Mouse (Mus musculus): ENCODE measurements around the gene Bhlha15.

Bhlha15 gene

DNA sequence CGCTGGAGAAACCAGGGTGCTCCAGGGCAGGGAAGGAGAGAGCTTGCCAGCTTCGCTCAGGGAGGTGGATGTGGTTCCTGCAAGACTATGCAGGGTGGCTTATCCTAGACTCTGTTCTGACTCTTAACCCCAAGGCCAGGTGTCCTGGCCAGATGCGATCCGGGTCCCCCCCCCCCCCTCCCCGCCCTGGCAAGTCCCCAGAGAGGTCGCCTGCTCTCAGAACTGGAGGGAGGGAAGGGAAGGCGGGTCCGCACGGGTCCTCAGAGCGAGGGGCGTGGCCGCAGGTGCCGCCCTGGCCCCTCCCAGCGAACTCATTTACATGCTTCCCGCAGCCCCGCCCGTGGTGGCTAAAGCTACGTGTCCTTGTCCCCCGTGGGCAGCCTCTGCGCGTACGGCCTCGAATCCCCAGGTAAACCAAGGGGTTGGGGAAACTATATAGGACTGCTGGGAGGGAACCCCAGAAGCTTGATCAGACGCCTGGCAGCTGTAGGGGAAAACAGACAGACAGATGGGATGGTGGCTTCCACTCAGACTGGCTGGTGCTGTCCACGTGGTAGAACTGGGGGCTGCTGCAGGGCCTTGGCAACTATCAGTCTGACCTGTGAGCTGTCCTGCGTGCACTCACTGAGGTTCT, at the start of gene Bhlha15:
Gene Bhlha15, plus strand, starts transcription at position 337 of the 634 bp plus-strand sequence.
- peak; percentile 55 for DNase-seq

DNA sequence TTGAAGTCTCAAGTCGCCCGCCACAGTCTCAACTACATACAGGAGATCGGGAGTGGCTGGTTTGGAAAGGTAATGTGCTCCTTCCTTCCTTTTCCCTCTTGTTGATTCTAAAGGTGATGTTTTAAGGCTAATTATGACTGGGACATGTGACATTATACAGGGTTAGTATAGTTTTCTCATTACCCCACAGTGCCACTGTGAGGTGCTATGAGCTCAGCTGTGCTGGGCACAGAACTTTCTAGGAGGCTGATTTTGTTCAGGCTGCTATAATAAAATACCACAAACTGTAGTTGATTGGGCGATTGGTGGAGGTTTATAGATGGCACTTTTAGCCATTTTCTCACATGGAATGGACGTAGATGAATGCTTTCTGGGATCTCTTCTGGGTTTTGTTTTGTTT, 46.6 kb upstream of the Bhlha15 start:
- no peak for DNase-seq

GRCm38 (mm10) chr5:144146898-144147297, 43.2 kb upstream of the Bhlha15 start:
- no peak for DNase-seq

DNA sequence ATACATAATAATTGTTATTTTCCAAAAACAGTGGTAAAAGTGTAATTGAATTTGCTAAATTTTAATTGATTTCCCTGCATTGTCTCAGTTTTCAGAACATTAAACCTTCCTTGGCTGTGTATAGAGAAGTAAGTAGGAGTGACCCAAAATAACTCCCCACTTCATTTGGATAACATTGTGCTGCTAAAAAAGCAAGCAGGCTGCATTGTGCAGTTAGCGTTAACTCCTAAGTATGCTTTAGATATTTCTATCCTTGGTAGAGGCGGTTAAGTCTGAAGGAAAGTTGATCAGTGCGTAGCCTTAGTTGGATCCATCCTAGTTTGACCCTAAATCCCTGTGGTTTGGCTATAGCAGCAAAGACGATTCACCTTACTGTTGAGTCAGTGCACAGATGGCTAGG, 40.6 kb upstream of the Bhlha15 start:
- no peak for DNase-seq

DNA sequence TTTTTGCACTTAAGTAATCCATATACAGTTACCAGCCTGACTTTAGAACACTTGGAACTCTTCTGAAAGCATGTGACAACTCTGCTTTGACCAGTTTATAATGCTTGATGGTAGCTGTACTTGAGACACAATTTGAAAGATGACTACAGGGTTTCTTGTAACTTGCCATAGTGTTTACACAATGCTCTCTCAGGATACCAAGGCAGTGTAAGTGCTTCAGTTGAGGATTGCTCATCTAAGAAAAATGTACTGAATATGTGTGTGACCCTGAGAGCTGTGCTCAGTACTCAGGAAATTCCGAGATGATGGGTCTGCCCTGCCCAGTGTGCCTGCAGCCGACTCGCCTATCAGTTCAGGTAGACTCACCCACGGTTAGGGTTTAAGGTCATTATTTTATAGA, 38.8 kb upstream of the Bhlha15 start:
- DNase-seq, result no peak

DNA sequence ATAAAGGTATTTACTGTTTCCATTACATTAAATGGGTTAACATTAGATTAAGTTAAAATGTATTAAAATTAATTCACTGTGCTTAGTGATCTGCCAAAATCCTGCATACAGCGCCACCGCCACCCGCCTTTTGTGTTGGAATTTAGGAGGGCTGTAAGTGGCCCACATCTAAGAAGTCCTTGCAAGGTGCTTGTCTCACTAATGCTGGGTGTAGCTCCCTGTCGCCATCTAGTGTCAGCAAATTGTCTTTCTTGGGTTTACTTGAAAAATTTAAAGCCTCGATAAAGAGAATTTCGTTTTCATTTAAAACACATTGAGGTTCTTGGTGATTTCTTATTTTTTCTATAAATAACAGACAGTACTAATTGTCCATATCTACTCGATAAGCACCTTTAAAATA, 35.6 kb upstream of the Bhlha15 start:
- peak; percentile 68 for DNase-seq

DNA sequence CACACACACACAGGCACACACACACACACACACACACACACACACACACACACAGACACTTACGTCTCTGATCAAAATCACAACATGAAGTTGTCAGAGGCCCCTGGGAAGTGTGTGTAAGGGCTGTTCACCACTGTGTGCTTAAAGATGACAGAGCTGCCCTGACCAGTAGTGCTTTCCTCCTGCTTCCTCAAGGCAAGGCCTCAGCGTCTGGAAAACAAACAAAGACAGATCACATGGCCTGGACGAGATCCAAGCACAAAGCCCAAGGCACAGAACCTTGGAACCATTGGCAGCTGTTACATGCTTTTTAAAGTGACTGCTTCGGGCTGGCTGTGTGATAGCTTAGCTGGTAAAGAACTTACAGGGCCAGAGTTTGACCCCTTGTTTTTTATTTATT, 31.5 kb upstream of the Bhlha15 start:
- DNase-seq, result peak; percentile 47

DNA sequence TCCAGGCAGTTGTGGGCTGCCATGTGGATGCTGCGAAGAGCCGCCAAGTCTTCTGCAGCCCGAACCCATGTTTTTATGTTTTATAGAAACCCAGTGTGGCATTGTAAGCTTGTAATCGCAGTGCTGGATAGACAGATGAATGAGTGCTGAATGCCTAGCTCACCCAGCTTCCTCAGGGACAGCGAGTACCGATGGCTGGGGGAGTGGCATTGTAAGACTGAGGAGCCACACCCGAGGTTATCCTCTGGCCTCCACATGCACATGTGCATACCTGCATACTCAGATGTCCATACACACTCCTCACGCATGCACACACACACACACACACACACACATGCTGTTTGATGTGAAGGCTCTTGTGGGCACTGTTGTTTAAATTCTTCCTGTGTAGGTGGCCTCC, 30.9 kb upstream of the Bhlha15 start:
- no peak for DNase-seq

DNA sequence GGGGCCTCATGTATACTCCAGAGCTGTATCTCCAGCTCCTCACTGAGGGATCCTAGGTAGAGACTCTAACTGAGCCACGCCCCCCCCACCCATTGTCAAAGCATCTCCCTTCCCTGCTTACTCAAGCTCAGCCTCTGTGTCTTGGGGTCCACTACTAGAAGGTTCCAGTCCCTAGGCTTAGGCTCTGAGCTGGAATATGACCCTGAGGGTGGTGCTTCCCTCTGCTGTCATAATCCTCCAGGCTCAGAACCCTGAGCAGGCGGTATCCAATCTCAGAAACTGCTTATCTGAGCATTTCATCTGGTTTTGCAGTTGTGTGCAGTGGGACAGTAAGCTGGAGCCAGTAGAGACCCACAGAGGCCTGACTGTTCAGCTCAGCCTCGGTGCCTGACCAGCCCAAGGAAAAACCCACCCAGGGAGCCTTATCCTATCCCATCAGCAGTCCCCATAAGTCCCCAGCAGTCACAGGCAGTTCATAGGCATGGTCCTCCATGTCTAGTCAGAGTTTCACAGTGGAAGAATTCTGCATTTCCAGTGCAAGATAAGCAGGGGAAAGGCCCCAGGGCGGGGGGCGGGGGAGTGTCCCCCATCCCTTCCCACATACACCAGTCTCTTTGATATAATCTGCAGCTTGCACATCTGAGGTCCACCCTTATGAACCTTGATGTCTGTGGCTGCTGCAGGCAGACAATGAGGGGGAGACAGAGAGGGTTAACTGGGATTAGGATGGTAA, 27.8 kb upstream of the Bhlha15 start:
- no peak for DNase-seq

DNA sequence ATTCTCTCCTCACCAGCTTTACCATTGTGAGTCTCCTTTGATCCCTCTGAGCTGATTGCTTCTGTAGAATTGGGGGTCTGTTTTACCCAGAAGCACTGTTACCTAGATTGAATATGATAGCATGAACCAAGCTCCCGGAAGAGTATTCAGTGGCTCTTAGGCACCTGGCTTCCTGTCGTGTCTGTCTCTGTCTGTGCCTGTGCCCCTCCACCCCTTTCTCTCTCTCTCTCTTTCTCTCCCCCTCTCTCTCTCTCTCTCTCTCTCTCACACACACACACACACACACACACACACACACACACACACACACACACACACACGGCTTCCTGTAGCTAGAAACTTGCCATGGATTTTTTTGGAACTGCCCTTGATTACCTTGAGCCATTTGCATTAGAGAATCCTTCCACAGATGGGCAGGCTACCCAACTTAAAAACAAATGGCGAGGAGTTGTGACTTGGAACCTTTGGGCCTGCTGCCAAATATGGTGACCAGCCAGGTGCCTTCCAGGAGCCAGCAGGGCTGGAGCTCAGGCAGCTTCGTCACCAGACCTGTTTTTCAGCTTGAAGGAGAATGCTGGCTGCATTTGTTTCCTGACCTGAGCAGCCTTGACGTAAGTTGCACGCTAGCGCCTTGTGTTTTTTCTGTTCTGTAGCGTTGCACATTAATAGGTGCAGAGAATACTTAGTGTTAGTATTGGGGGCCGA, 27.1 kb upstream of the Bhlha15 start:
- DNase-seq, result peak; percentile 82

- DNase-seq, result no peak
Measured at GRCm38 (mm10) chr5:144165756-144166155, 24.3 kb upstream of the Bhlha15 start.

- no peak for DNase-seq
Measured at GRCm38 (mm10) chr5:144169275-144169975, 20.7 kb upstream of the Bhlha15 start.

DNA sequence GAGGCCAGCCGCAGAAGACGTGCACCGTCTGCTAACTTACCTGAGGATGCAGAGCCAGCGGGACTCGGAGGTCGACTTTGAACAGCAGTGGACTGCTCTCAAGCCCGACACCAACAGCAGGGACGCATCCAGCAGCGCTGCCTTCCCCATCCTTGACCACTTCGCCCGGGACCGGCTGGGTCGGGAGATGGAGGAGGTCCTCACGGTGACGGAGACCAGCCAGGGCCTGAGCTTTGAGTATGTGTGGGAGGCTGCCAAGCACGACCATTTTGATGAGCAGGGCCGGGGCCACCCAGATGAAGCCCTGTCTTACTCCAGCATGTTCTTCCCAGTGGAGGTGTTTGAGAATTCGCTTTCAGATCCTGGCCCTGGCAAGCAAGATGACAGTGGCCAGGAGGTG, 16.4 kb upstream of the Bhlha15 start:
- no peak for DNase-seq

- DNase-seq, result no peak
Measured at GRCm38 (mm10) chr5:144178216-144178615, 11.9 kb upstream of the Bhlha15 start.

- DNase-seq, result no peak
Measured at GRCm38 (mm10) chr5:144181249-144181648, 8.8 kb upstream of the Bhlha15 start.

GRCm38 (mm10) chr5:144182542-144183247, 7.4 kb upstream of the Bhlha15 start:
- DNase-seq, result no peak

DNA sequence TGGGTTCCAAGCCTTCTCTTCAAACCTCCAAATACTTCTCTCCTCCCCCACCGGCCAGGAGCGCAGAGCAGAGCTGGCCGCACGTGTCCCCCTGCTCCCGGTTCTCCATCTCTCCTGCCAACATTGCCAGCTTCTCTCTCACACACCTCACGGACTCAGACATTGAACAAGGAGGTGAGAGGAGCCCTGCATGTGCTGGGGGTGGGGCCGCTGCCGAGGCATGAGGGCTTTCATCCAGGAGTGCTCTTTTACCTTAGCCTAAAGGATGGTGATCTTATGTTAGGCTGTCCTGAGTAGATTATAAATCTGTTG, 6.9 kb upstream of the Bhlha15 start:
- DNase-seq, result peak; percentile 28

GRCm38 (mm10) chr5:144183647-144184335, 6.3 kb upstream of the Bhlha15 start:
- peak; percentile 54 for DNase-seq

- peak; percentile 56 for DNase-seq
Measured at GRCm38 (mm10) chr5:144184350-144185045, 5.6 kb upstream of the Bhlha15 start.

DNA sequence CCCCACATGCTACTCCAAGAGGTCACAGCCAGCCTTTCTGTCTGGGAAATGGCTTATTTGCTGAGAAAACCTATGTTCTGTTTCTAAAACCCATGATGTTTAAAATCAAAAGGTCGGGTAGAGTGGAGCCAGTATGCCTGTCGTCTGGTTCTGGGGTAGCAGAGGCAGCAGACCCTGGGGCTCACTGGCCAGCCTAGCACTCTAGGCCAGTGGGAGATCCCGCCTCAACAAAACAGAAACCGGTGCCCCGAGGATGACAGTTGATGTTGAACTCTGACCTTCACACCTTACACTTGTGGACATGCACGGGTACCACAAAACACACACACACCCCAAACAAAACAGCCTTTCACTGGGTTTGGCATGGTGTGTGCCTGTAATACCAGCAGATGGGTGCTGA, 1.7 kb upstream of the Bhlha15 start:
- DNase-seq, result no peak

DNA sequence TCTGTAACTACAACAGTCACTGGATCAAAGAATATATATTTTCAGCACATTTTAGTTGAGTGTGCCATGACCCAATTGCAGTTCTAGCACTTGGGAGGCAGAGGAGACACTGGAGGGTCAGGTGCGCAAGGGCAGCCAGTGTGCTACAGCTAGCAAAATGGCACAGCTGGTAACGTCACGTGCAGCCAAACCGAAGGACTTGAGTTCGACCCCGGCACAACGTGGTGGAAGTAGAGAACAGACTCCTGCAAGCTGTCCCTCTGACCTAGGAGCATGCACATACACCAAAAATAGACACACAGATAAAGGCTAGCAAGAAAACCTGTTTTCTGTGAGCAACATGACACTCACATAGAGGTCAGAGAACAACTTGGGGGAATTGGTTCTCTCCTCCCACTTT, 759 bp upstream of the Bhlha15 start:
- no peak for DNase-seq

DNA sequence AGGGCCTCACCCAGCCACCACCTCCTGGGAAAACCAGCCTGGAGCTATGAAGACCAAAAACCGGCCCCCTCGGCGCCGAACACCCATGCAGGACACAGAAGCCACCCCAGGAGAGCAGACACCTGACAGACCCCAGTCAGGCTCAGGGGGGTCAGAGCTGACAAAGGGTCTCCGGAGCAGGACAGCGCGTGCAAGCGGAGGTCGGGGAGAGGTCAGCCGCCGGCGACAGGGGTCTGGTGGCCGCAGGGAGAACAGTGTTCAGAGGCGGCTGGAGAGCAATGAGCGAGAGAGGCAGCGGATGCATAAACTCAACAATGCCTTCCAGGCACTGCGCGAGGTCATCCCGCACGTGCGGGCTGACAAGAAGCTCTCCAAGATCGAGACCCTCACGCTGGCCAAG, 940 bp downstream of the Bhlha15 start:
- DNase-seq, result peak; percentile 28
